8 mouse cellular contexts compared by ENCODE assay signal in genomic region chr16:96158511-96159080, GRCm38 (mm10). TPM values are rescaled to one million over a fixed set of nuclear protein-coding genes. Genes with fewer than 3 reads are reported as not detected.
DNase-seq lines count a peak whose midpoint lies in the region; ATAC-seq and TF ChIP-seq lines count a peak whose summit lies in the region.

No protein-coding gene starts in this region.

- H3K4me2 ChIP-seq in kidney, postnatal 0 days (ENCODE audit: low read length), result peak overlapping the region; percentile 99
- peak overlapping the region; percentile 97 for H3K4me2 ChIP-seq in midbrain, embryonic 12.5 days (replicated peaks)

- H3K27ac ChIP-seq in kidney, postnatal 0 days, result peak overlapping the region; percentile 77; the same call in 1 of the 2 replicates
- peak overlapping the region; percentile 92 for H3K27ac ChIP-seq in embryonic facial prominence, embryonic 10.5 days (replicated peaks)
- H3K27ac ChIP-seq in midbrain, embryonic 12.5 days (replicated peaks), result no peak overlapping the region; the same call in 1 of the 2 replicates

- H3K9me3 ChIP-seq in kidney, postnatal 0 days (replicated peaks; ENCODE audit: low read length), result no peaks in the 10 kb centered on the region
- no peaks in the 10 kb centered on the region for H3K9me3 ChIP-seq in embryonic facial prominence, embryonic 10.5 days
- no peaks in the 10 kb centered on the region for H3K9me3 ChIP-seq in midbrain, embryonic 12.5 days

- H3K4me1 ChIP-seq in kidney, postnatal 0 days (replicated peaks; ENCODE audit: insufficient read depth, low read length), result 0 out of 2 replicates have a peak, but pooled peaks cover 3% of the 10 kb centered on the region
- H3K4me1 ChIP-seq in embryonic facial prominence, embryonic 10.5 days, result peaks cover 18% of the 10 kb centered on the region
- peaks cover 8% of the 10 kb centered on the region for H3K4me1 ChIP-seq in midbrain, embryonic 12.5 days

- H3K27me3 ChIP-seq in kidney, postnatal 0 days (ENCODE audit: insufficient read depth, low read length), result no peaks in the 10 kb centered on the region
- no peaks in the 10 kb centered on the region for H3K27me3 ChIP-seq in embryonic facial prominence, embryonic 10.5 days (replicated peaks; ENCODE audit: low read depth, poor library complexity, severe bottlenecking)
- 0 out of 2 replicates have a peak, but pooled peaks cover 3% of the 10 kb centered on the region for H3K27me3 ChIP-seq in midbrain, embryonic 12.5 days

- no peak for TF ChIP-seq CTCF in kidney, postnatal 0 days (IDR thresholded peaks at IDR 0.05; ENCODE audit: low read depth)

- no peak; the same call in 1 of the 2 replicates for ATAC-seq in kidney, postnatal 0 days (replicated peaks; ENCODE audit: low FRiP score, low read depth)
- ATAC-seq in midbrain, embryonic 12.5 days (ENCODE audit: low FRiP score, low read depth), result no peak

- peak overlapping the region; percentile 87 for H3K9ac ChIP-seq in kidney, postnatal 0 days (ENCODE audit: low read depth, low read length)
- peak overlapping the region; percentile 88 for H3K9ac ChIP-seq in midbrain, embryonic 12.5 days (replicated peaks)

- 51% methylated on average over 12 of the region's 12 CpGs for WGBS in kidney, postnatal 0 days
- WGBS in embryonic facial prominence, embryonic 10.5 days, result 68% methylated on average over 12 of the region's 12 CpGs
- 66% methylated on average over 12 of the region's 12 CpGs for WGBS in midbrain, embryonic 12.5 days

- H3K36me3 ChIP-seq in kidney, postnatal 0 days (ENCODE audit: insufficient read depth, low read length), result peaks cover 5% of the 10 kb centered on the region; the same call in 1 of the 2 replicates
- peaks cover 39% of the 10 kb centered on the region for H3K36me3 ChIP-seq in embryonic facial prominence, embryonic 10.5 days (replicated peaks)
- H3K36me3 ChIP-seq in midbrain, embryonic 12.5 days, result peaks cover 25% of the 10 kb centered on the region

- peak; percentile 18 for DNase-seq in kidney, postnatal 0 days (ENCODE audit: low spot score)
- DNase-seq in kidney, postnatal 14 days, result no peak
- peak; percentile 23 for DNase-seq in embryonic facial prominence, embryonic 10.5 days (ENCODE audit: low spot score)
- peak; percentile 18 for DNase-seq in heart, postnatal 4 days
- DNase-seq in urinary bladder, adult 18-20 months (ENCODE audit: low spot score in 2 of 2), result no peak
- DNase-seq in urinary bladder, postnatal 25 days (ENCODE audit: low spot score), result no peak
- no peak for DNase-seq in cerebellum, postnatal 4 days (ENCODE audit: low spot score in 2 of 2)

- peak overlapping the region; percentile 56 for H3K4me3 ChIP-seq in kidney, postnatal 0 days (replicated peaks; ENCODE audit: low read depth, low read length)
- H3K4me3 ChIP-seq in embryonic facial prominence, embryonic 10.5 days, result peak overlapping the region; percentile 70
- H3K4me3 ChIP-seq in midbrain, embryonic 12.5 days, result peak overlapping the region; percentile 58

RNA-seq across cellular contexts. Expression of gene Wrb, which starts 13.4 kb away (rescaled TPM):
- polyA plus RNA-seq in kidney, postnatal 0 days (2015; fragmentation: Nextera tagmentation; extraction: Ambion mirVana), result 47.8 and 55.9 TPM in 2 replicates
- 86.2 and 94.3 TPM in 2 replicates for polyA plus RNA-seq in embryonic facial prominence, embryonic 10.5 days (2016; fragmentation: Nextera tagmentation; extraction: Ambion mirVana)
- 10 to 100 TPM; 20.4 to 20.6 TPM for total RNA-seq in heart, postnatal 4 days (2021)
- 116 and 124 TPM in 2 replicates for polyA plus RNA-seq in midbrain, embryonic 12.5 days (2016; fragmentation: Nextera tagmentation; extraction: Ambion mirVana)

RNA-seq across cellular contexts. Expression of gene Hmgn1, which starts 31.1 kb away (rescaled TPM):
- 551 and 628 TPM in 2 replicates for polyA plus RNA-seq in kidney, postnatal 0 days (2015; fragmentation: Nextera tagmentation; extraction: Ambion mirVana)
- polyA plus RNA-seq in embryonic facial prominence, embryonic 10.5 days (2016; fragmentation: Nextera tagmentation; extraction: Ambion mirVana), result 895 and 901 TPM in 2 replicates
- 100 to 1,000 TPM; 118 to 131 TPM for total RNA-seq in heart, postnatal 4 days (2021)
- 718 and 726 TPM in 2 replicates for polyA plus RNA-seq in midbrain, embryonic 12.5 days (2016; fragmentation: Nextera tagmentation; extraction: Ambion mirVana)

RNA-seq across cellular contexts. Expression of gene Lca5l, which starts 33.5 kb away (rescaled TPM):
- 1.6 TPM in 2 replicates for polyA plus RNA-seq in kidney, postnatal 0 days (2015; fragmentation: Nextera tagmentation; extraction: Ambion mirVana)
- polyA plus RNA-seq in embryonic facial prominence, embryonic 10.5 days (2016; fragmentation: Nextera tagmentation; extraction: Ambion mirVana), result 0.80 and 0.85 TPM in 2 replicates
- 1 to 10 TPM; 1.5 to 1.7 TPM for total RNA-seq in heart, postnatal 4 days (2021)
- polyA plus RNA-seq in midbrain, embryonic 12.5 days (2016; fragmentation: Nextera tagmentation; extraction: Ambion mirVana), result 1.2 and 1.6 TPM in 2 replicates

RNA-seq across cellular contexts. Expression of gene Sh3bgr, which starts 41.7 kb away (rescaled TPM):
- 3.3 and 3.6 TPM in 2 replicates for polyA plus RNA-seq in kidney, postnatal 0 days (2015; fragmentation: Nextera tagmentation; extraction: Ambion mirVana)
- 1.5 and 1.7 TPM in 2 replicates for polyA plus RNA-seq in embryonic facial prominence, embryonic 10.5 days (2016; fragmentation: Nextera tagmentation; extraction: Ambion mirVana)
- 100 to 1,000 TPM; 519 to 549 TPM for total RNA-seq in heart, postnatal 4 days (2021)
- 0.84 and 2.5 TPM in 2 replicates for polyA plus RNA-seq in midbrain, embryonic 12.5 days (2016; fragmentation: Nextera tagmentation; extraction: Ambion mirVana)

Comparison
In these comparisons a context has a peak if more than half of its experiments do, and no peak if none do; other contexts are left out.
1. DNase-seq: peak in kidney, postnatal 0 days (single experiment), embryonic facial prominence, embryonic 10.5 days (single experiment) and heart, postnatal 4 days (single experiment); none in kidney, postnatal 14 days (single experiment), urinary bladder, adult 18-20 months (0 of 2), urinary bladder, postnatal 25 days (single experiment) and cerebellum, postnatal 4 days (0 of 2).
2. Peak in every context shown above with its lines, with median percentiles within 50 percentile points of each other: H3K4me3 ChIP-seq.